Mouse (Mus musculus) thymus, postnatal 14 days (tissue): ENCODE measurements around the gene Mad2l2.

Experiments used
- DNase-seq: peaks from one replicate; pipeline ENCODE4 v3.0.0; 2021

The Mad2l2 gene

DNA sequence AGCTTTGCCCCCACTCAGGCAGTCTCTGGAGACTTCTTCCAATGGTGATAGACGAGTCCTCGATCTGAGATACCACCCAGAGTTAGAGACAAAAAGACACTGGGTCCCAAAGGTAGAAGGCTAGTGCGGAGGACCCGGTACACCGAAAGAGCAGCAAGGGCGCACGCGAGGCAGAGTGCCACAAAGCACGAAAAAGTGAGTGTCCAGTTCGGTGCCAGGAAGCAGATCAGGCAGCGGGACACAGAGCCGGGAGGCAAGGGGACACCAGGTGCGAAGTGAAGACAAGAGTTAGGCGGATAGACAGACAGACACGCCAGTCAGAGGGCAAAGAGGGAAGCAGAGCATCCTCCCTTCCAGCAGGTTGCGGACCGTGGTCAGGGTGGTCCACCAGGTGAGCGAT lies at the start of gene Mad2l2:
Gene Mad2l2 (plus strand): TSS at position 252 of the 400 bp plus-strand sequence.
- no peak for DNase-seq

DNA sequence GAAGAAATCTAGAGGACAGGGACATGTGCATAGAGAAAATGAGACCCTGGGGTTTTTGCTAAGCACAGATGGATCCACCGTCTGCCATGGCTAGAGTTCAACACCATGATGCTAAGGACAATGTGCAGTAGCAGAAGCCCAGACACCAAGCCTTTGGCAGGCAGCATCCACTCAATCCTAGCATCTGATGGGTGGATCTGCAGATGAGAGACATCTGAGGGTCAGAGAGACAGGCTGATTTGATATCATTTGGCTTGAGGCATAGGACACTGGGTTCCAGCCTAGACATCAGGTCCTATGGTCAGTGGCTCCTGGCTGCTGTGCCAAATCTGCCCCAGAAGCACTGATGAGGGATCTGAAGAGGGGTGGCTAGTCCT lies 49.6 kb upstream of the Mad2l2 start:
- DNase-seq, result no peak

DNA sequence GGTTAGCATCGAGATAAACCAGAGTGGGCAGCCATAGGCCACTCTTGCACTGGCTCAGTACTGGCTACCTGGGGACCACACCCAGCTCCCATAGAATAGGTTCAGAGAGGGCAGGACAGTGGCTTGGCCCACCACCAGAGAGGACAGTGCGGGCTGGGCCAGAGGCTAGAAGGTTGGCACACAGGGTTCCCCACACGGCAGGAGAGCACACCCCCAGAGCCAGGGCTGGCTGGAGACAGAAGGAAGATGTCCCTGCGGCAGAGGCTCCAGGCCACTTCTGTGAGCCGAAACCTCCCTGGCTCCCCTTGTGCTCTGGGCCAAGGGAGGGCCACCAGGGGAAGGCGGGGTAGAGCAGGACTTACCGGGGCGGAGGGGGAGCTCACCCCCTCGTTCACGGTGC lies 49.0 kb upstream of the Mad2l2 start:
- DNase-seq, result no peak

DNA sequence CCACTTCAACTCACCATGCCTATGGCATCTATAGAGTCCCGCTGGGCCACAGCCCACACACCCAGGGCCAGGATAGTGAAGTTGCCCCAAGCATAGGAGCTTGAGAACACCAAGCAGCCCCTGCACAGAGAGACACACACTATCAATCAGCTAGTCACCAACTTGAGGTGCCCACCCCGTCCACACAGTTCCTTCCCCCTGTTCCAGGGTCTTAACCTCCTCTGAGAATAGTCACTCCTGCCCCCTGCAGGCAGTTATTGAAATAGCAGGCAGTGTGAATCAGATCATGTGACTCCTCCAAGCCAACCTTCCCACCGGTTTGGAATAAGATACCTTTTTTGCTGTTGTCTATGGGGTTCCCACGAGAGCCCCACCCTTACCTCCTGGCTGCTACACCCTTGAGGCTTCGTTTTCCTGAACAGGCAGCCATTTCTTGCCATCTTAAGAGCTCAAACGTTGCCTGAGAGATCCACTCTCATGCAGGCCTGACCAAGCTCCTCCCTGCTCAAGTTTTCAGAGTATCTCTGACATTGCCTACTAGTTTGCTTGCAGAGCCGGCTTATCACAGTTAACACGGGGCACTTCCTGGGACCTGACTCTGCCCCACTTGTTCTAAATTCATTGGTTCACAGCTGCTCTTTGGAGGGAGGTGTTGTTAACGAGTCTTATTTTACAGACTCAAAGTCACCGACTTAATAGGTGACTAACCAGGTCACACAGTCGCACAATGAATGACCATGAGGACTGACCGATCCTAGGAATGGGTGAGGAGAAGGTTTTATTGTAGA lies 47.7 kb upstream of the Mad2l2 start:
- peak; percentile 84 for DNase-seq

GRCm38 (mm10) chr4:148083176-148083899 lies 46.8 kb upstream of the Mad2l2 start:
- DNase-seq, result peak; percentile 79

- peak; percentile 27 for DNase-seq
Measured at GRCm38 (mm10) chr4:148084261-148084714, 45.9 kb upstream of the Mad2l2 start.

DNA sequence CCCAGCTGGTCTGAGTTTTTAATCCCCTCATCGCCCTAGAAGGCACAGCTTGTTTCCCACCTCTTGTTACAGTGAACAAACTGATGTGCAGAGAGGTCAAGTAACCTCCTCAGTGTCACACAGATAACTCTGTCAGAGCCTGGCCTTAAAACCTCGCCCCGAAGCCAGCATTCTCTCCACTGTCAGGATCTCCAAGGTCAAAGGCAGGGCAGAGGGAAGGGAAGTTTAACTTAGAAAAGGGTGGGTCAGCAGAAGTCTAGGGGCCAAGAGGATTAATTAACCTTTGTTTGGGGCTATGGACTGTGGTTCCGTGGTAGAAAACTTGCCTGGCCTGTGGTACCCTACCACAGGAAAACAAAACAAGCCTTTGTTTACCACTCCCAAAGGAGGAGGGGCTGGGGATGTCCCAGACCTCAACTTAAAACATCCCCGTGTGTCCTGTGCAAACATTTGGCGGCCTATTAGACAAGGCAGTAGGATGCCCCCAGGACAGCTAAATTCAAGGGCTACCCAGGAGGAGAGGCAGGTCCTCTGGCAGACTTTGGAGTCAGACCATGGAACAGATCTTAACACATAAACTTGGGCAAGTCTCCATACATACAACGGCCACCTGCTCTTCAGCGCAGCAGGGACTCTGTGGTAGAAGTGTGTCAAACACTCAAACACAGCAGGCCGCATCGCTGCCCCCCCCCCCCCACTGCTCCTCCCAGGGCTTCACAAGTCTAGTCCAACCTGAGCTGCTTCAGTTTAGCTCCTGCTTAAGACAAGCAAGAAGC lies 44.9 kb upstream of the Mad2l2 start:
- peak; percentile 70 for DNase-seq

GRCm38 (mm10) chr4:148085907-148086305 lies 44.3 kb upstream of the Mad2l2 start:
- no peak for DNase-seq

DNA sequence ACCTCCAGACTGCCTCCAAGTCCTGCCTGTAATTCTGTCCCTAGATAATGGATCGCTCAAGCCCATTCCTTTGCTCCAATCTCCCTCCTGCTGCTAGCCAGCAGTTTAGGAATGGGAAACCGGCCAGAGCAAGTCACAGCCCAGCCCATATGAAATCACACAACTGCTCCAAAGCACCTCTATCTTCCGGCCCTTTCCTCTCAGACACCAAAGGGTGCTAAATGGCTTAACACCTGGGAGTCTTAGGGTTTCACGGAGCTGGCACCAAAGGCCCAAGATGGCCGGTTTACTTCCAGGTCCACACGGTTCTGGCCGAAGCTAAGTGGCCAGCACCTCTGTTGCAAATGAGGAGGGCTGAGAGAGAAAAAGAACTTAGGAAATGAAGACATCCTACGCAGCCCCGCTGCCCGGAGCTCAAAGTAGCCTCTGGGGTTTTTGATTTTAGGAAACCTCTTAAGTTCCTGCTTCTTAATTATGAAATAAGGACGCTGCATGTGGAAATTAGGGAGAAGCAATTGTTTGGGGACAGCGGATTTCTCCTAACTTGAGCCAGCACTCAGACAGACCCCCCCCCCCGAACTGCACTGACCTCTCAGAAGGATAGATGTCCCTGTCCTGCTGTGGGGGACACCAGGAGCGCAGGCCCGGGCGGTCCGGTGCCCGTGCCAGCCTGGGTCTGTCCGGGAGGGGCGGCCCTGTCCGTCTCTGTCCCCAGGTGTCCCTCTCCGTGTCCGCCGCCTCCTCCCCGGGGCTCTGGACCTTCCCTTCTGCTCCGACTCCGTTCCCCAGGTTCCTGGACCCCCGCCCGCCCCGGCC lies 42.9 kb upstream of the Mad2l2 start:
- peak; percentile 54 for DNase-seq

DNA sequence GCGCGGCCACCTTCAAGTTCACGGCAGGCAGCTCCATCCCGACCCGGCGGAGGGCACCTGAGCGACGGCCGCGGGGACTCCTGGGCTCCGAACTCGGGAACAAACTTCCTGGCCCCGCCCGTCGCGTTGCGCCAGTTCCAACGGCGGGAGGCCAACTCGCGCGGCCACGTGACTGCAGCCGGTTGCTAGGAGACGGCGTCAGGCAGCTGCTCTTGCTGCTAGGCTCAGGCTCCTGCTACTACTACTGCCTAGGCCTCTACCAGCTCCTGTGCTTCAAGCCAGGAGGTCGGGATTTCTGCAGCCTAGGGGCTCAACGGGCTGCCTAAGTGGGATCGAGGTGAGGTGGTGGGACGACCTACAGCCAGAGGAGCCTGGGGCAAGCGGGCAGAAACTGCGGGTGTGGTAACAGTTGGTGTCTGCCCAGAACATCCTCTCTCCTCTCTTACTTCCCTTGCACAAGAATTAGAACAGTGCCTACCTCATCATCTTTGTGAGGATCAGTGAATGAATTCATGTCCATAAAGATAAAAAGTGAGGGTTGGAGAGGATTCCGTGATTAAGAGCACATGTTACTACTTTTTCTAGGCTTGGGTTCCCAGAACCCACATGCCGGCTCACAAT lies 42.2 kb upstream of the Mad2l2 start, which contains the start of gene Agtrap:
Gene Agtrap (minus strand): TSS at position 125 of the 621 bp plus-strand sequence.
- peak; percentile 97 for DNase-seq

- no peak for DNase-seq
Measured at GRCm38 (mm10) chr4:148089166-148089565, 41.0 kb upstream of the Mad2l2 start.

- no peak for DNase-seq
Measured at GRCm38 (mm10) chr4:148091181-148091580, 39.0 kb upstream of the Mad2l2 start.

GRCm38 (mm10) chr4:148092551-148093271 lies 37.5 kb upstream of the Mad2l2 start:
- no peak for DNase-seq

GRCm38 (mm10) chr4:148094161-148094560 lies 36.0 kb upstream of the Mad2l2 start:
- no peak for DNase-seq

GRCm38 (mm10) chr4:148095081-148095480 lies 35.1 kb upstream of the Mad2l2 start:
- DNase-seq, result no peak

- peak; percentile 82 for DNase-seq
Measured at GRCm38 (mm10) chr4:148097936-148098335, 32.2 kb upstream of the Mad2l2 start.

- no peak for DNase-seq
Measured at GRCm38 (mm10) chr4:148098666-148099065, 31.5 kb upstream of the Mad2l2 start.

GRCm38 (mm10) chr4:148101801-148102527 lies 28.2 kb upstream of the Mad2l2 start:
- DNase-seq, result peak; percentile 93

DNA sequence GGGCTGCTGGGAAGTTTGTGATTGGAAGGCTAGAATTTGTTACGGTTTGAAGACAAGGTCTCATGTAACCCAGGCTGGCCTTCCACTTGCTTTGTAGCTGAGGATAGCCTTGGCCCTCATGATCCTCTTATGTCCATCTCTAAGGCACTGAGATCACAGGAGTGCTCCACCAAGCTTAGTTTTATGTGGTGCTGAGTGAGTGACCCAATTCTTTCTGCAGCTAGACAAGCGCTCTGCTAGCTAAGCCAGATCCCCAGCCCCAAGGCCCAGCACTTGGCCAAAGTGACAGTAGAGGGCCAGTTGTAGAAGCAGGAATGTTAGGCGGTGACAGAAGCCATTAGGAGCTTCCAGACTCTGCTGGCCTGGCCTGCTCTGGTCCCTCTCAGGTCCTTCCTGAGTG lies 26.0 kb upstream of the Mad2l2 start:
- DNase-seq, result no peak

DNA sequence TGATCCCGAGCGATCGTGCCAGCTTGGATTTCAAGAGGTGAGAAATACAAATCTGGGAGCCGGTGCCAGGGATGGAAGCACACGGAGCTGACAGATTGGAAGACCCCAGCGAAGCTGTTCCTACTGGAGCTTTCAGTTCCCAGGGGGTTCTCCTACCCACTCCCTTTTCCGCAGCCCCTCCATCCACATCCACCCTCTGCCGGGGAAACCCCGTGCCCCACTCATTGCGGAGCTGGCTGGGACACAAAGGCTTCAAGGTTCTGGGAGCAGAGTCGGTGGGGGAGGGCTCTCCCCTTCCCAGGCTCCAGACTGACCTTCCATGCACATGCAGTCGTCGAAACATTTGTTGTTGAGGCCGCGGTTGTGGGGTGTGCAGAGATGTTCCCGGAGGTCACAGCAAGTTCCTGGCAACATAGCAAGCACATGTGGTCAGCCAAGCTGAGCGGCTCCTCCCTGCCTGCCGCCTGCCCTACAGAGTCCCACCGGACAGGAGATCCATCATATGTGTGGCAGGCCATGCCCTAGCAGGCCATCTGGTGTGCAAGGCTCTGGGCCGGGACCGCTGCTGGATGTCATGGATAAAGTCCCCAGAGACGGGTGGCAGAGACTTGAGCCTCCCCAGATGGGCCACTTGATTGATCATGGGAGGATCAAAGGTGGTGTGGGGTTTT lies 22.4 kb upstream of the Mad2l2 start:
- DNase-seq, result no peak
